ENCODE assay signal across 8 mouse cellular contexts in genomic region chr4:130087293-130087692, GRCm38 (mm10). TPM values are rescaled to one million over a fixed set of nuclear protein-coding genes. Genes with fewer than 3 reads are reported as not detected.
DNase-seq lines count a peak whose midpoint lies in the region; ATAC-seq lines count a peak whose summit lies in the region.

No protein-coding gene starts in this region.

- H3K27ac ChIP-seq in hindbrain, embryonic 13.5 days, result no peak overlapping the region

- H3K4me3 ChIP-seq in hindbrain, embryonic 13.5 days, result no peak overlapping the region

- no peaks in the 10 kb centered on the region for H3K36me3 ChIP-seq in hindbrain, embryonic 13.5 days

- peak; percentile 51 for ATAC-seq in frontal cortex, adult (ENCODE audit: low TSS enrichment)
- peak; percentile 41 for ATAC-seq in hindbrain, embryonic 13.5 days (ENCODE audit: low FRiP score)

- DNase-seq in MEL-GATA-1-ER (ENCODE audit: extremely low read depth, low read depth), result peak; percentile 29
- DNase-seq in cerebellum, adult 18-20 months, result peak; percentile 91 to 98
- DNase-seq in layer of hippocampus, postnatal 14 days (ENCODE audit: low spot score in 2 of 2), result peak; percentile 95
- peak; percentile 95 for DNase-seq in lung, postnatal 36 days
- peak; percentile 99 for DNase-seq in retina, embryonic 14.5 days (ENCODE audit: low spot score)
- peak; percentile 78 to 90 for DNase-seq in thymus, postnatal 36 days

- H3K27me3 ChIP-seq in hindbrain, embryonic 13.5 days, result peaks cover 40% of the 10 kb centered on the region

- no peaks in the 10 kb centered on the region for H3K9me3 ChIP-seq in hindbrain, embryonic 13.5 days

- H3K9ac ChIP-seq in hindbrain, embryonic 13.5 days, result no peak overlapping the region

- 18% methylated on average over 7 of the region's 7 CpGs for WGBS in hindbrain, embryonic 13.5 days

- peaks cover 22% of the 10 kb centered on the region for H3K4me1 ChIP-seq in hindbrain, embryonic 13.5 days (replicated peaks)

- H3K4me2 ChIP-seq in hindbrain, embryonic 13.5 days, result no peak overlapping the region

RNA-seq across cellular contexts. Expression of gene Pef1, which starts 15.1 kb away (rescaled TPM):
- polyA plus RNA-seq in hindbrain, embryonic 13.5 days (2015; fragmentation: Nextera tagmentation; extraction: Ambion mirVana), result 65.1 and 65.7 TPM in 2 replicates
- total RNA-seq in layer of hippocampus, postnatal 14 days (2021), result 10 to 100 TPM; 46.5 to 46.6 TPM

RNA-seq across cellular contexts. Expression of gene Col16a1, which starts 39.7 kb away (rescaled TPM):
- 5.8 and 14.3 TPM in 2 replicates for polyA plus RNA-seq in hindbrain, embryonic 13.5 days (2015; fragmentation: Nextera tagmentation; extraction: Ambion mirVana)
- total RNA-seq in layer of hippocampus, postnatal 14 days (2021), result 10 to 100 TPM; 11.4 to 16.2 TPM

RNA-seq across cellular contexts. Expression of gene Hcrtr1, which starts 51.9 kb away (rescaled TPM):
- polyA plus RNA-seq in hindbrain, embryonic 13.5 days (2015; fragmentation: Nextera tagmentation; extraction: Ambion mirVana), result 0.60 and 1.0 TPM in 2 replicates
- total RNA-seq in layer of hippocampus, postnatal 14 days (2021), result 10 to 100 TPM; 10.2 to 10.9 TPM

Comparison
In these comparisons a context has a peak if more than half of its experiments do, and no peak if none do; other contexts are left out.
1. DNase-seq: peak in every context shown above with its lines; median percentile 99 in retina, embryonic 14.5 days; 95 in layer of hippocampus, postnatal 14 days; 95 in lung, postnatal 36 days; 94 in cerebellum, adult 18-20 months; 84 in thymus, postnatal 36 days; 29 in MEL-GATA-1-ER.